32 mouse cellular contexts compared by ENCODE assay signal in the genomic region with DNA sequence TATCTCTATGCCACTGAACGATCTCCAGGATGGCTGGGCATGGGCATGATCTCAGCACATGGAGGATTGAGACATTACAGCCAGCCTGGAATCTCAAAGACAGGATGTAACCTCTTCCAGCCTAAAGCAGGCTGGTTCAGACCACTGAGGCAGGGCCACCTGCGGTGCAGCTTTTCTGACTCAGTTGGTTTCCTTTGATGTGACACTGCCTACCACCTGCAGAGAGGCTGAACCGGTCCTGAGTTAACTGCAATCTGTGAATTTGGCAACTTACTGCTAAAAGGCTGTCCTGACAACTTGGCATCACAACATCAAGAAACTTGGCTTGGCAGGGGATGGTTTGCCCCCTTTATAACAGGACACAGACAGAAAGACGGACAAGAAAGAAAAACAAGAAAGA.
A peak's percentile ranks its signal among the peaks of the same experiment; 100 is the strongest.
DNase-seq lines count a peak whose midpoint lies in the region; TF ChIP-seq lines count a peak whose summit lies in the region.
"Had no signal": no experiment of that assay in that cellular context is flagged by ENCODE, and none has a peak within 500 bp of the region (broad histone marks: within the 10 kb centered on the region; RNA-seq: fewer than 3 reads in every experiment).

No protein-coding gene starts in this region.

- peak; percentile 13 for DNase-seq in CD4-positive helper T cell, adult 2 months (ENCODE audit: low read depth, low spot score)
- no peak for DNase-seq in CH12.LX (ENCODE audit: extremely low read depth)
- peak; percentile 61 for DNase-seq in thymus, adult 2 months
- peak; percentile 54 to 72 for DNase-seq in thymus, postnatal 36 days
- no peak for DNase-seq in gastrocnemius, adult 8-10 months (ENCODE audit: low spot score in 2 of 2)
- DNase-seq in urinary bladder, postnatal 25 days (ENCODE audit: low spot score), result no peak
- DNase-seq: adrenal gland, adult 8-10 months; B cell, adult 2 months; cerebellum, adult 2 months; gastrocnemius, adult 2 months; heart, postnatal 10 days; kidney, adult 2 months; kidney, postnatal 36 days; lung, postnatal 36 days; retina, postnatal 1 day; right cerebral cortex, postnatal 14 days had no signal

- no peak for TF ChIP-seq RAD21 in CH12.LX (IDR thresholded peaks at IDR 0.05; ENCODE audit: low read depth, low read length)

- no peaks in the 10 kb centered on the region for H3K27me3 ChIP-seq in CH12.LX (replicated peaks)
- H3K27me3 ChIP-seq in thymus, adult 2 months (ENCODE audit: control insufficient read depth, insufficient read depth, low read length), result no peaks in the 10 kb centered on the region
- H3K27me3 ChIP-seq: embryonic facial prominence, embryonic 13.5 days; forebrain, embryonic 15.5 days; heart, embryonic 13.5 days; hindbrain, embryonic 12.5 days; intestine, embryonic 15.5 days; limb, embryonic 13.5 days; lung, embryonic 15.5 days; midbrain, embryonic 12.5 days; neural tube, embryonic 15.5 days; Patski; stomach, embryonic 15.5 days had no signal

- H3K4me1 ChIP-seq in CH12.LX (ENCODE audit: control insufficient read depth in 1 of 2, insufficient read depth in 2 of 2), result peaks cover 35 to 96% of the 10 kb centered on the region in 2 experiments
- peaks cover 49% of the 10 kb centered on the region for H3K4me1 ChIP-seq in thymus, adult 2 months (replicated peaks; ENCODE audit: control insufficient read depth, insufficient read depth, low read length)
- H3K4me1 ChIP-seq: forebrain, embryonic 15.5 days; hindbrain, embryonic 12.5 days; intestine, embryonic 15.5 days; neural tube, embryonic 15.5 days; stomach, embryonic 15.5 days had no signal

- H3K4me2 ChIP-seq in CH12.LX (ENCODE audit: insufficient read depth, low read depth, poor library complexity, severe bottlenecking), result no peak overlapping the region
- H3K4me2 ChIP-seq: embryonic facial prominence, embryonic 13.5 days; forebrain, embryonic 15.5 days; heart, embryonic 13.5 days; hindbrain, embryonic 12.5 days; intestine, embryonic 15.5 days; limb, embryonic 13.5 days; liver, embryonic 11.5 days; lung, embryonic 15.5 days; midbrain, embryonic 12.5 days; neural tube, embryonic 15.5 days; stomach, embryonic 15.5 days had no signal

- H3K27ac ChIP-seq in CH12.LX (ENCODE audit: insufficient read depth, low read depth), result no peak overlapping the region
- no peak overlapping the region for H3K27ac ChIP-seq in thymus, adult 2 months (ENCODE audit: control insufficient read depth, insufficient read depth, low read length)
- H3K27ac ChIP-seq: embryonic facial prominence, embryonic 13.5 days; forebrain, embryonic 10.5 days; forebrain, embryonic 15.5 days; gastrocnemius, adult 2 months; heart, embryonic 13.5 days; hindbrain, embryonic 12.5 days; hindbrain, postnatal 0 days; intestine, embryonic 15.5 days; layer of hippocampus, adult 2 months; left cerebral cortex, adult 2 months; limb, embryonic 13.5 days; lung, embryonic 15.5 days; midbrain, embryonic 12.5 days; neural tube, embryonic 15.5 days; stomach, embryonic 15.5 days had no signal

- H3K36me3 ChIP-seq in CH12.LX (replicated peaks in 1 of 2; ENCODE audit: control insufficient read depth in 1 of 2, insufficient read depth in 1 of 2, low read length in 1 of 2), result peaks cover 80 to 100% of the 10 kb centered on the region in 2 experiments
- peaks cover 4% of the 10 kb centered on the region; the same call in 1 of the 2 replicates for H3K36me3 ChIP-seq in thymus, adult 2 months (ENCODE audit: control insufficient read depth, insufficient read depth, low read length)
- H3K36me3 ChIP-seq: forebrain, embryonic 10.5 days; forebrain, embryonic 15.5 days; hindbrain, embryonic 12.5 days; intestine, embryonic 15.5 days; limb, embryonic 13.5 days; lung, embryonic 15.5 days; midbrain, embryonic 12.5 days; neural tube, embryonic 15.5 days; stomach, embryonic 15.5 days had no signal

- in situ Hi-C loops in CH12.LX (cut with MboI; ENCODE audit: low pct_ligation_motif_present, low pct_unique_long_range_greater_than_20kb, low sequenced_read_pairs), result loop anchor here (10.0 kb wide), 1 partner anchor 98 kb away; no protein-coding TSS in a partner anchor

- no peak for TF ChIP-seq CTCF in CH12.LX (conservative IDR thresholded peaks at IDR 0.05 in 1 of 2, IDR thresholded peaks at IDR 0.05 in 1 of 2; ENCODE audit: low read depth in 2 of 2, low read length in 2 of 2)
- no peak for TF ChIP-seq CTCF in thymus, adult 2 months (IDR thresholded peaks at IDR 0.05; ENCODE audit: borderline replicate concordance, control insufficient read depth, extremely low read depth, insufficient read depth, low read length, poor library complexity)

- dilution Hi-C loops in CH12.LX (cut with MboI; ENCODE audit: extremely low pct_ligation_motif_present, extremely low pct_unique_long_range_greater_than_20kb, low sequenced_read_pairs), result no loop called here

- no peak overlapping the region for H3K9ac ChIP-seq in CH12.LX (ENCODE audit: insufficient read depth, low read depth)
- H3K9ac ChIP-seq: embryonic facial prominence, embryonic 13.5 days; forebrain, embryonic 15.5 days; heart, embryonic 13.5 days; hindbrain, embryonic 12.5 days; intestine, embryonic 15.5 days; limb, embryonic 13.5 days; lung, embryonic 15.5 days; midbrain, embryonic 12.5 days; neural tube, embryonic 15.5 days; stomach, embryonic 15.5 days had no signal

- TF ChIP-seq EP300 in CH12.LX (IDR thresholded peaks at IDR 0.05; ENCODE audit: low read length), result no peak

- H3K9me3 ChIP-seq in CH12.LX (replicated peaks; ENCODE audit: low read length), result no peaks in the 10 kb centered on the region
- H3K9me3 ChIP-seq: embryonic facial prominence, embryonic 13.5 days; forebrain, embryonic 10.5 days; forebrain, embryonic 15.5 days; heart, embryonic 13.5 days; hindbrain, embryonic 12.5 days; intestine, embryonic 15.5 days; limb, embryonic 13.5 days; lung, embryonic 15.5 days; midbrain, embryonic 12.5 days; neural tube, embryonic 15.5 days; stomach, embryonic 15.5 days had no signal

- no peak for TF ChIP-seq POLR2A in CH12.LX (IDR thresholded peaks at IDR 0.05; ENCODE audit: low read depth, low read length)
- no peak for TF ChIP-seq POLR2A in thymus, adult 2 months (IDR thresholded peaks at IDR 0.05; ENCODE audit: control insufficient read depth, extremely low read depth, insufficient read depth, low read length, poor library complexity)

- 31% methylated on average over 4 of the region's 4 CpGs for WGBS in thymus, adult 2 months

- H3K4me3 ChIP-seq in CH12.LX (replicated peaks in 1 of 3; ENCODE audit: low read depth in 2 of 3, low read length in 2 of 3, poor library complexity in 1 of 3), result no peak overlapping the region
- H3K4me3 ChIP-seq in thymus, adult 2 months (ENCODE audit: control insufficient read depth, insufficient read depth, low read length), result no peak overlapping the region
- H3K4me3 ChIP-seq: embryonic facial prominence, embryonic 13.5 days; forebrain, embryonic 10.5 days; forebrain, embryonic 15.5 days; gastrocnemius, adult 2 months; heart, embryonic 13.5 days; hindbrain, embryonic 12.5 days; intestine, embryonic 15.5 days; layer of hippocampus, adult 2 months; left cerebral cortex, adult 2 months; limb, embryonic 13.5 days; lung, embryonic 15.5 days; midbrain, embryonic 12.5 days; neural tube, embryonic 15.5 days; stomach, embryonic 15.5 days had no signal

- peaks cover 74% of the 10 kb centered on the region for H3K79me2 ChIP-seq in CH12.LX (replicated peaks; ENCODE audit: control insufficient read depth, extremely low read depth, insufficient read depth, poor library complexity, severe bottlenecking)

TF ChIP-seq in CH12.LX, 34 proteins besides CTCF, POLR2A, EP300 and RAD21:
- TF ChIP-seq MAFK (IDR thresholded peaks at IDR 0.05; ENCODE audit: insufficient replicate concordance, low read length), result no peak
- TF ChIP-seq POLR2AphosphoS2 (IDR thresholded peaks at IDR 0.05; ENCODE audit: low read depth, low read length), result 0 out of 2 replicates have a peak, but pooled peaks have one; percentile 17

Comparison
In these comparisons a context has a peak if more than half of its experiments do, and no peak if none do; other contexts are left out.
1. DNase-seq: peak in CD4-positive helper T cell, adult 2 months (single experiment), thymus, adult 2 months (single experiment) and thymus, postnatal 36 days (2 of 2); none in CH12.LX (single experiment), gastrocnemius, adult 8-10 months (0 of 2) and urinary bladder, postnatal 25 days (single experiment).